Mouse (Mus musculus) limb, embryonic 14.5 days (tissue): ENCODE results near the gene Ccrl2. TPM values are rescaled to one million over a fixed set of nuclear protein-coding genes. Genes with fewer than 3 reads are reported as not detected.

Source experiments
- ATAC-seq: fragments of 200-750 bp; cut with Nextera tagmentation; 2 replicates; pipeline ENCODE4 v1.8.0; 2017; ENCODE audit warnings: low read depth, moderate number of reproducible peaks, moderate TSS enrichment; ENCODE audit not compliant: low FRiP score
- DNase-seq: peaks from one replicate; pipeline ENCODE4 v3.0.0-alpha.2; 2015; ENCODE audit warnings: low spot score
- H3K27ac ChIP-seq: fragments of 300-500 bp; sonication (generic); replicated peaks from 2 replicates; pipeline ENCODE4 v1.5.1; 2014; ENCODE audit warnings: low read depth, mild to moderate bottlenecking, low read length, moderate library complexity, mixed read lengths
- H3K27me3 ChIP-seq: fragments of 300-500 bp; sonication (generic); 2 replicates; pipeline ENCODE4 v1.6.1; 2014; ENCODE audit warnings: low read length, mixed read lengths; ENCODE audit not compliant: control insufficient read depth, insufficient read depth
- H3K36me3 ChIP-seq: fragments of 300-500 bp; sonication (generic); 2 replicates; pipeline ENCODE4 v1.6.1; 2014; ENCODE audit warnings: mild to moderate bottlenecking, low read length, moderate library complexity, mixed read lengths; ENCODE audit not compliant: control insufficient read depth, insufficient read depth
- H3K4me1 ChIP-seq: fragments of 300-500 bp; sonication (generic); 2 replicates; pipeline ENCODE4 v1.6.1; 2014; ENCODE audit warnings: antibody characterized with exemption, low read length, mixed read lengths; ENCODE audit not compliant: control insufficient read depth, insufficient read depth
- H3K4me2 ChIP-seq: fragments of 300-500 bp; sonication (generic); replicated peaks from 2 replicates; pipeline ENCODE4 v1.6.1; 2014; ENCODE audit warnings: low read depth, mild to moderate bottlenecking, low read length, moderate library complexity; ENCODE audit not compliant: severe bottlenecking
- H3K4me3 ChIP-seq: fragments of 300-500 bp; sonication (generic); replicated peaks from 2 replicates; pipeline ENCODE4 v1.5.1; 2014; ENCODE audit warnings: low read length
- H3K9ac ChIP-seq: fragments of 300-500 bp; sonication (generic); 2 replicates; pipeline ENCODE4 v1.6.1; 2014; ENCODE audit warnings: mild to moderate bottlenecking, low read depth, low read length, moderate library complexity; ENCODE audit not compliant: severe bottlenecking
- H3K9me3 ChIP-seq: fragments of 300-500 bp; sonication (generic); 2 replicates; pipeline ENCODE4 v1.6.1; 2016; ENCODE audit warnings: low read length; ENCODE audit not compliant: control insufficient read depth
- POLR2A ChIP-seq: fragments of 200-500 bp; IDR thresholded peaks from 2 replicates; pipeline ENCODE4 v1.8.0; 2012; ENCODE audit warnings: inconsistent platforms, mild to moderate bottlenecking, moderate library complexity, borderline replicate concordance; ENCODE audit not compliant: insufficient read depth, insufficient read length; ENCODE audit errors: extremely low read depth
- WGBS: fragments of 180-500 bp; shearing (Covaris S2); extraction: QIAGEN DNeasy Blood & Tissue Kit; methylation state at CpG from one replicate; pipeline ENCODE4 v1.1.7; 2014; 5-methylcytosine and 5-hydroxymethylcytosine counted together
- polyA plus RNA-seq, 2 experiments: library from polyadenylated mRNA; depleted of rRNA in 1 of 2; stranded (reverse) in 1 of 2; unstranded in 1 of 2; fragments of >200 nt; fragmentation: Nextera tagmentation in 1 of 2; extraction: Ambion mirVana in 1 of 2; gene quantifications; 2 replicates each; pipeline versions ENCODE4 v1.2.1 to v1.2.3; 2012 to 2014

Ccrl2 gene
- polyA plus RNA-seq, 2 experiments = 0.50 to 0.59 TPM

DNA sequence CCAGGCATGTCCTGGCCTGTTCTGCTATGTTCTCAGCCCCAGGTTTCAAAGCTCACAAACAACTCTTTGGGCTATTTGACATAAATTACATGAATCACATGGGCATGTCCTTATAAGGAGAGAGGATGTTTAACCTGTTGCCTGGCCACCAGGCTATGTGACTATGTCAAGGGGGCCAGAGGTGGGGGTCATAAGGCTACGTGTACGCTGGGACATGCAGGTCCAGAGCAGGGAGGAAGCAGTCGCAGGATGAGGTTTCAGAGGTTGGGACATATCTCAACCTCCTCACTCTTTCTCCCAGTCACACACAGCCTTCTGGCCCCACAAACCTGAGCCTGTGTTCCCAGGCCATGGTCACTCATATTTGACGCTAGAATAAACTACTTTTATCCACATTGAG, 9.7 kb upstream of the Ccrl2 start:
- no peak overlapping the region for H3K4me2 ChIP-seq
- H3K9me3 ChIP-seq = no peaks in the 10 kb centered on the region
- no peak for TF ChIP-seq POLR2A
- H3K36me3 ChIP-seq = no peaks in the 10 kb centered on the region
- no peak overlapping the region for H3K9ac ChIP-seq
- no peak for ATAC-seq
- WGBS = 83% methylated on average over 4 of the region's 4 CpGs
- H3K27ac ChIP-seq = no peak overlapping the region
- H3K27me3 ChIP-seq = no peaks in the 10 kb centered on the region
- H3K4me3 ChIP-seq = no peak overlapping the region
- peaks cover 1% of the 10 kb centered on the region; the same call in 1 of the 2 replicates for H3K4me1 ChIP-seq
- DNase-seq = no peak

DNA sequence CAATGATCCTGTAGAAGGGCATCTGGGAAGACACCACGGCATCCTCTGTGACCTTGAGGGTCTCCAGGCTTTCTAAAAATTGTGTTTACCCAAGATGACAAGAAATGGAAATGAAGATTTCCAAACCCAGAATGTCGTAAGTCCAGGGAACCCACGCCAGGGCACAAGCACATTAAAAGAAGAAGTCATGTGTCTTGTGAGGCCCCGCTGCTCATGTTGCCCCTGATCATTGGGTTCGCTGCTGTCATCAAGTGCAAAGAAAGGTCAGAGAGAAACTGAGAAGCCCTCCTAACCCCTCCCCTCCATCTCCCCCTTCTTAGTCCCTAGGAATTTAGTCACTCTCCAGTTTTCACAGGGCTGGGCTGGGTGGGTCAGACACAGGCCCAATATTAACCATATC, 5.5 kb upstream of the Ccrl2 start:
- no peak for TF ChIP-seq POLR2A
- no peaks in the 10 kb centered on the region for H3K36me3 ChIP-seq
- no peak overlapping the region for H3K4me2 ChIP-seq
- H3K27me3 ChIP-seq = no peaks in the 10 kb centered on the region
- no peak overlapping the region for H3K4me3 ChIP-seq
- DNase-seq = no peak
- no peaks in the 10 kb centered on the region for H3K4me1 ChIP-seq
- 72% methylated on average over 5 of the region's 5 CpGs for WGBS
- H3K9ac ChIP-seq = no peak overlapping the region
- no peak for ATAC-seq
- H3K27ac ChIP-seq = no peak overlapping the region
- no peaks in the 10 kb centered on the region for H3K9me3 ChIP-seq

- ATAC-seq = no peak
- Histone ChIP-seq H3K4me2 (no peak overlapping the region), H3K9me3 (no peaks in the 10 kb centered on the region), H3K9ac (no peak overlapping the region), H3K27ac (no peak overlapping the region), H3K4me1 (peaks cover 7% of the 10 kb centered on the region; the same call in 1 of the 2 replicates), H3K36me3 (no peaks in the 10 kb centered on the region), H3K27me3 (no peaks in the 10 kb centered on the region), H3K4me3 (no peak overlapping the region)
- 69% methylated on average over 10 of the region's 10 CpGs for WGBS
- no peak for DNase-seq
- TF ChIP-seq POLR2A = no peak
Measured at GRCm38 (mm10) chr9:111058943-111059556, 1.7 kb upstream of the Ccrl2 start.

- Histone ChIP-seq H3K27me3 (no peaks in the 10 kb centered on the region), H3K9me3 (no peaks in the 10 kb centered on the region), H3K9ac (no peak overlapping the region), H3K4me1 (peaks cover 7% of the 10 kb centered on the region; the same call in 1 of the 2 replicates), H3K36me3 (no peaks in the 10 kb centered on the region), H3K27ac (no peak overlapping the region), H3K4me2 (peak overlapping the region; percentile 60; the same call in 1 of the 2 replicates), H3K4me3 (no peak overlapping the region)
- no peak for ATAC-seq
- TF ChIP-seq POLR2A = no peak
- no peak for DNase-seq
- 58% methylated on average over 14 of the region's 14 CpGs for WGBS
Measured at GRCm38 (mm10) chr9:111057544-111058370, 438 bp upstream of the Ccrl2 start.

DNA sequence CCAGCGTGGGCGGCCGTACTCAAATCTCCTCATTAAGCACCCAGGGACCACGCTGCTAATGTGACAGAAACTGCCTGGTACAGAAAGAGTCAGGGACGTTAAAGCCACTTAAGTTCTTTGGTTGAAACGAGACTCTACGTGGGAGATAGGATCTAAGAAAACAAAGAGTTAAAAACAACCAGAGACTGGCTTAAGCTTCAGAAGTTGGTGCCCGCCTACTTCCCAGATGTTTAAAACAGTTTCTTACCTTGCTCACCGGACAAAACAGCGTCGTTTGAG, 861 bp downstream of the Ccrl2 start:
- H3K4me3 ChIP-seq = peak overlapping the region; percentile 35
- H3K9ac ChIP-seq = peak overlapping the region; percentile 44; the same call in 1 of the 2 replicates
- no peak for TF ChIP-seq POLR2A
- H3K4me2 ChIP-seq = peak overlapping the region; percentile 60
- no peaks in the 10 kb centered on the region for H3K27me3 ChIP-seq
- ATAC-seq = no peak
- no peaks in the 10 kb centered on the region for H3K9me3 ChIP-seq
- peaks cover 7% of the 10 kb centered on the region; the same call in 1 of the 2 replicates for H3K4me1 ChIP-seq
- DNase-seq = no peak
- H3K27ac ChIP-seq = no peak overlapping the region
- no peaks in the 10 kb centered on the region for H3K36me3 ChIP-seq
- 7% methylated on average over 11 of the region's 11 CpGs for WGBS
